Mouse (Mus musculus) testis, adult 2 months (tissue): Measurements from ENCODE around the gene Dazap1.

Experiments used
- CTCF ChIP-seq: fragments of 200-500 bp; IDR thresholded peaks from 2 replicates; pipeline ENCODE4 v1.5.1; 2012; ENCODE audit warnings: low read depth, mild to moderate bottlenecking, inconsistent platforms, low read length, moderate library complexity; ENCODE audit not compliant: control insufficient read depth, insufficient read depth, insufficient replicate concordance
- POLR2A ChIP-seq: fragments of 200-500 bp; IDR thresholded peaks from 2 replicates; pipeline ENCODE4 v1.6.1; 2012; ENCODE audit warnings: low read depth, mild to moderate bottlenecking, inconsistent platforms, low read length, moderate library complexity; ENCODE audit not compliant: control insufficient read depth

DNA sequence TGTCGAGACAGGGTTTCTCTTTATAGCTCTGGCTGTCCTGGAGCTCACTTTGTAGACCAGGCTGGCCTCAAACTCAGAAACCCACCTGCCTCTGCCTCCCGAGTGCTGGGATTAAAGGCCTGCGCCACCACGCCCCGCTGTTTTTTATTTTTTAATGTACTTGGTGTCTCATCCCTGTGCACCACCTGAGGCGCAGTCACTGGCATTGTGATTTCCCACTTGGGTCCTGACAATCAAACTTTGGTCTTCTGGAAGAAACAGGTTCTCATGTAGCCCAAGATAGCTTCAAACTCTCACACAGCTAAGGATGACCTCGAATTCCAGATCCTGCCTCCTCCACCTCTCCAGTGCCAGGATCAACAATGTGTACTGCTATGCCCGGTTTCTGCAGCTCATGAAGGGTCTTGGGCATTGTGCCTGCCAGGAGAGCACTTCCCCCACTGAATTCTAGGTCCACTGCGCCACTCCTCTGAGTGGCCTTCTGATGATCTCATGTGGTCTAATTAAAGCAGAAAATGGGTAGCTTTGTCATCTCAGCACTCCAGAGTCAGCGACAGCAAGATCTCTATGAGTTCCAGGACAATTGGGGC lies 1.6 kb downstream of the Dazap1 start:
- no peak for TF ChIP-seq POLR2A
- TF ChIP-seq CTCF: no peak
